Mouse (Mus musculus) testis, adult 2 months (tissue): ENCODE measurements at regions not wholly inside any gene's neighbourhood (a gene's known extent, or its start where the extent isn't known, plus 50 kb on each side); places are given as distances from the start of the nearest gene placed in this dataset.

ENCODE experiments used
- CTCF ChIP-seq: fragments of 200-500 bp; IDR thresholded peaks from 2 replicates; pipeline ENCODE4 v1.5.1; 2012; ENCODE audit warnings: low read depth, mild to moderate bottlenecking, inconsistent platforms, low read length, moderate library complexity; ENCODE audit not compliant: control insufficient read depth, insufficient read depth, insufficient replicate concordance
- POLR2A ChIP-seq: fragments of 200-500 bp; IDR thresholded peaks from 2 replicates; pipeline ENCODE4 v1.6.1; 2012; ENCODE audit warnings: low read depth, mild to moderate bottlenecking, inconsistent platforms, low read length, moderate library complexity; ENCODE audit not compliant: control insufficient read depth

DNA sequence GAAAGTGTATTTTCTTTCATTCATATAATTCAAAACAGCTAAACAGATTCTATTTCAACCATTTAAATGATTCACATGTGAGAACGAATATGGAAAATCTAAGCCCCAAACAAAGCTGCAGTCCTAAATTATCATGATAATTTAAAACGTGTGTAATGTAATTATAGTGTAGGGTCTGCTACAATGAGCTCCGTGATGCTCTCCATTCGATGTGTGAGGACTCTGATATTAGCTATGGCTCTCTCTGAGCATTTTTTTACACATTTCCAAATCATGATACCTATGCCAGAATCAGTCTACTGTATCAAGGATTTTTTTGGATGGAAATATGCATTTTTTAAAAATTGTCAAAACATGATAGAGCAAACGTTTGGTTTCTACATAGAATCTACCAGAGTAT, 785.8 kb upstream of the Pou3f3 start:
- TF ChIP-seq CTCF = no peak
- no peak for TF ChIP-seq POLR2A
